8 mouse cellular contexts compared by ENCODE assay signal in the genomic region with DNA sequence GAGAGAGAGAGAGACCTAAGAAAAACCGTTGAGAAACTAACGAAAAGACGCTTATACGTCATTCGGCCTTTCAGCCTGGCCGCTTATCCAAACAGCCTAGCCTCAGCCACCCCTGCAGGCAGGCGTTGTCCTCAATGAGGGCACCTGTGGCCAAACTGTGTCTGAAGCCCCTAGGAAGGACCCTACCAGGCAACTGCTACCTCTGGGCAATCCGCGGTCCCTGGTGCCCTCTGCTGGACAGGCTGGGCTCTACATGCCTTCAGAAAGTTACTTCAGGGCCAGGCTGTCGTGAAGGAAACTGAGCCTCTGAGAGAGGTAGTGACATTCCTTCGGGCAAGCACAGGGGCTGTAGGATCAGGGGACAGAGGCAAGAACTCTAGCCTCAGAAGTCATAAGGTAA.
A peak's percentile ranks its signal among the peaks of the same experiment; 100 is the strongest.
DNase-seq lines count a peak whose midpoint lies in the region; ATAC-seq and TF ChIP-seq lines count a peak whose summit lies in the region.

No protein-coding gene starts in this region.

- H3K27ac ChIP-seq in liver, embryonic 11.5 days (ENCODE audit: low read depth, low read length) = no peak overlapping the region
- no peak overlapping the region for H3K27ac ChIP-seq in midbrain, postnatal 0 days (ENCODE audit: low read depth, low read length)

- peak overlapping the region; percentile 28 for H3K4me3 ChIP-seq in liver, embryonic 11.5 days (ENCODE audit: low read depth, low read length)
- H3K4me3 ChIP-seq in midbrain, postnatal 0 days (ENCODE audit: low read depth, low read length) = no peak overlapping the region

- no peaks in the 10 kb centered on the region for H3K27me3 ChIP-seq in liver, embryonic 11.5 days (replicated peaks; ENCODE audit: control insufficient read depth, insufficient read depth, low read length)
- H3K27me3 ChIP-seq in midbrain, postnatal 0 days (ENCODE audit: insufficient read depth, low read length) = no peaks in the 10 kb centered on the region

- H3K9ac ChIP-seq in liver, embryonic 11.5 days (ENCODE audit: low read depth, low read length) = peak overlapping the region; percentile 14; the same call in 1 of the 2 replicates
- no peak overlapping the region for H3K9ac ChIP-seq in midbrain, postnatal 0 days (replicated peaks; ENCODE audit: low read length, poor library complexity, severe bottlenecking)

- H3K36me3 ChIP-seq in liver, embryonic 11.5 days (ENCODE audit: control insufficient read depth, insufficient read depth, low read length) = 0 out of 2 replicates have a peak, but pooled peaks cover 3% of the 10 kb centered on the region
- peaks cover 5% of the 10 kb centered on the region for H3K36me3 ChIP-seq in midbrain, postnatal 0 days (ENCODE audit: insufficient read depth, low read length)

- H3K4me1 ChIP-seq in liver, embryonic 11.5 days (replicated peaks; ENCODE audit: control insufficient read depth, insufficient read depth, low read length) = peaks cover 2% of the 10 kb centered on the region; the same call in 1 of the 2 replicates
- H3K4me1 ChIP-seq in midbrain, postnatal 0 days (ENCODE audit: insufficient read depth, low read length) = 0 out of 2 replicates have a peak, but pooled peaks cover 3% of the 10 kb centered on the region

- 7% methylated on average over 11 of the region's 11 CpGs for WGBS in liver, embryonic 11.5 days
- WGBS in midbrain, postnatal 0 days = 4% methylated on average over 11 of the region's 11 CpGs

- peak overlapping the region; percentile 61 for H3K4me2 ChIP-seq in liver, embryonic 11.5 days
- peak overlapping the region; percentile 15; the same call in 1 of the 2 replicates for H3K4me2 ChIP-seq in midbrain, postnatal 0 days (ENCODE audit: low read depth, low read length, poor library complexity, severe bottlenecking)

- H3K9me3 ChIP-seq in liver, embryonic 11.5 days (ENCODE audit: control insufficient read depth, low read length) = no peaks in the 10 kb centered on the region
- H3K9me3 ChIP-seq in midbrain, postnatal 0 days (ENCODE audit: low read length) = no peaks in the 10 kb centered on the region

- ATAC-seq in liver, embryonic 11.5 days (replicated peaks; ENCODE audit: low FRiP score) = peak; percentile 30; the same call in 1 of the 2 replicates
- ATAC-seq in midbrain, postnatal 0 days (ENCODE audit: low FRiP score) = 0 out of 2 replicates have a peak, but pooled peaks have one; percentile 39

- DNase-seq in layer of hippocampus, adult 11-12 months (ENCODE audit: low spot score) = peak; percentile 57
- DNase-seq in layer of hippocampus, adult 9-11 months = no peak
- peak; percentile 31 for DNase-seq in c-Kit-positive CD71-positive TER-119-positive erythroid progenitor cells, embryonic 14.5 days (ENCODE audit: low spot score)
- peak; percentile 71 for DNase-seq in forelimb bud, embryonic 11.5 days (ENCODE audit: low read depth, low spot score)
- peak; percentile 83 for DNase-seq in induced T-regulatory cell, adult 2 months (ENCODE audit: low read depth)
- peak; percentile 80 for DNase-seq in liver, embryonic 11.5 days (ENCODE audit: low spot score)
- DNase-seq in midbrain, postnatal 0 days (ENCODE audit: low spot score) = peak; percentile 65
- DNase-seq in spleen, postnatal 4 days (ENCODE audit: low spot score in 2 of 2) = peak; percentile 60 to 87

- peak; percentile 98 for TF ChIP-seq CTCF in midbrain, postnatal 0 days (IDR thresholded peaks at IDR 0.05)
